Mouse (Mus musculus) gonadal fat pad, adult 2 months (tissue): ENCODE data around the gene Sult5a1. TPM values are rescaled to one million over a fixed set of nuclear protein-coding genes. Genes with fewer than 3 reads are reported as not detected.
A peak's percentile ranks its signal among the peaks of the same experiment; 100 is the strongest.
"Not testable (repeated sequence)": the region's sequence is repeated elsewhere in the genome, so short reads cannot be mapped to it uniquely, and the experiment has no call there.

Experiments
- DNase-seq: peaks from one replicate; pipeline ENCODE4 v3.0.0-alpha.2; 2012; ENCODE audit warnings: low read depth
- polyA plus RNA-seq: library from polyadenylated mRNA; depleted of rRNA; stranded (reverse); fragments of >200 nt; gene quantifications from 2 replicates; pipeline ENCODE4 v1.2.3, GENCODE M21; 2012; rRNA removed

The Sult5a1 gene
- polyA plus RNA-seq: 73.5 and 81.9 TPM in 2 replicates

DNA sequence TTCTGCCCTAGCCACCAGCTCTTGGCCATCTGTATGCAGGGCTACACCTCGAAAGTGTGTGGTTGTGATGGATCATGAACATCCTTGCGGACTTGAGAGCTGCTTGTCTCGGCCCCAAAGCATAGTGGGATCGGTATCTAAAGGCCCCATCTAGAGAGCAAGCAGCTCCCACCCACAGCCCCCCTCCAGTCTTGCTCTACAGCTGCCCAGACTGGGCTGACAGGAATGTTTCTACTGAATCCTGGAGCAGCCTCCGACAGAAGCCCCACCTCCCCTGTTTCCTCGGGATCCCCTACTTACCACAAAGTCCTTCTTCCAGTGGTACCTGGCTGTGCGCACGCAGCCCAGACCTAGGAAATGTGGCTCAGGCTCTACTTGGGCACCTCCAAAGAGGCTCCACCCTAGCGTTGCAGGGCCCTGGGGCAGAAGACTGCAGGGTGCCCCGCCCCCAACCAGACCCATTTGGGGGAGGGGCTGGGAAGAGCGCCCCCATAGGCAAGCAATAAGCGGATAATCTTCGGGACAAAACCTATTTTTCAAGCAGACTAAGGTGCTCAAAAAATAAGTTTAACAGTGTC is at the start of gene Sult5a1:
Sult5a1 (minus strand) TSS at position 428 of the 578 bp plus-strand sequence.
- no peak for DNase-seq

DNA sequence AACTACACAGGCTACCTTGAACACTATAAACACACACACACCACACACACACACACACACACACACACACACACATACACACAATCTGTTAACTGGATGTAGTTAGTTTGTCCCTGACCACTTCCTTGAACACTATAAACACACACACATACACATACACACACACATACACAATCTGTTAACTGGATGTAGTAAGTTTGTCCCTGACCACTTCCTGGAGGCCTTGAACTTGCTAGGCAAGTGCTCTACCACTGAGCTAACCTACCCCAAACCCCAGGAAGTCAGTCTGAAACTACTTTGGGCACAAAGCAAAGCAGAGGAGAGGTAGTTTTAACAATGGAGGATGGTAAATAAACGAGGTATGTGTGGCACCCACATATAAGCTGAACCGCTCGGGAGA is 45.5 kb upstream of the Sult5a1 start:
- DNase-seq: no peak

DNA sequence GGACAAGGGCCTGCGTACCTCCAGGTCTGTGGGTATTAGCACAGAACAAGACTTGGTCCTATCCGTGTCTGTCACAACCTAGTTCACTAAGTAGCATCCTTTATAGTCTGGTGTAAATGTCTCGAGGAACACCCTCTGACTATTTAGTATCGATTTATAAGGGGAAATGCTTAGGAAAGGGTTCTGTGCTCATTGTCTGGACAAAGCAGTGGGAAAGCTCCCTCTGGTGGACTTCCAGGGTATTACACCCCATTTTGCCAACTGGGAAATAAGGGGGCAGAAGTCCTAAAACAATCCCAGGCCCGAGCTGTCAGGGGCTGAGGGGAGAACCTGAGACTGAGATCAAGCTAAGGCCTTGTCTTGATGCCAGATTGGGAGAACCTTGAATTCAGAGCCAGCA is 44.2 kb upstream of the Sult5a1 start:
- DNase-seq: no peak

GRCm38 (mm10) chr8:123199864-123200263 is 41.7 kb upstream of the Sult5a1 start:
- no peak for DNase-seq

GRCm38 (mm10) chr8:123197016-123197415 is 38.9 kb upstream of the Sult5a1 start:
- not testable (repeated sequence) for DNase-seq

DNA sequence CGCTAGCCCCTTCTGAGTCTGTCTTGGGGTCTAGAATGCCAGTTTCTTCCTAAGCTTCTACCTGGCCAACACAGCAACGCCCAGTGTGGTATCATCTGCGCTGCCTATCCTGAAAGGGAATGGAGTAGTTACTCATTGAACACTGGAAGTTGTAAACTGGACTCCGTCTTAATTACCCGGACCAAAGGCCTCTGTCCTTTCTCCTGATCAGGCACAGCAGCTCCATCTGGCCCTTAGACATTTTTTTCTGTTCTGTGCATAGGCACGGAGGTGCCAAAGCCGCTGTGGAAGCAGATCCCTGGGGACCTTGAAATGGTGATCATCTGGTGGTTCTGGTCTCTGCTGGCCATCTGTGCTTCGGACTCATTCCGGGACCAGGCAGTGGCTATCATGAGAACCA is 35.7 kb upstream of the Sult5a1 start:
- no peak for DNase-seq

- DNase-seq: no peak
Observed at GRCm38 (mm10) chr8:123191908-123192307, 33.8 kb upstream of the Sult5a1 start.

DNA sequence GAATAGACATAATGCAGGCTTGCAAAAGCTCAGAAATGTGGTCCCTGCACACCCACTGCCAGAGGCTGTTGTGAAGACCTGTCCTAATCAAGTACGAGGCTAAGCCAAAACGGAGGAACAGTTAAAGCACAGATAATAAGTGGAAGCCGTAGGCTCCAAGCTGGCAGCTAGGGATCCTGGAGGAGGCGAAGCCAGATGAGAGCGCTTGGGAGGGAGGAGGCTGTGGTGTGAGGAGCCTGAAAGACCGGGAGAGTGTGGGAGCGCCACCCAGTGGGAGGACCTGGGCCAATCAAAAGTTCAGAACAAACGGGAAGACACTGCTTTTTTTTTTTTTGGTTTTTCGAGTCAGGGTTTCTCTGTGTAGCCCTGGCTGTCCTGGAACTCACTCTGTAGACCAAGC is 32.6 kb upstream of the Sult5a1 start:
- DNase-seq: peak; percentile 84

- DNase-seq: no peak
Observed at GRCm38 (mm10) chr8:123188841-123189240, 30.7 kb upstream of the Sult5a1 start.

GRCm38 (mm10) chr8:123188006-123188405 is 29.9 kb upstream of the Sult5a1 start:
- no peak for DNase-seq

GRCm38 (mm10) chr8:123185566-123186409 is 27.7 kb upstream of the Sult5a1 start, which contains the start of gene Dpep1:
TSS of gene Dpep1 (plus strand) at chr8:123186242.
- DNase-seq: no peak

DNA sequence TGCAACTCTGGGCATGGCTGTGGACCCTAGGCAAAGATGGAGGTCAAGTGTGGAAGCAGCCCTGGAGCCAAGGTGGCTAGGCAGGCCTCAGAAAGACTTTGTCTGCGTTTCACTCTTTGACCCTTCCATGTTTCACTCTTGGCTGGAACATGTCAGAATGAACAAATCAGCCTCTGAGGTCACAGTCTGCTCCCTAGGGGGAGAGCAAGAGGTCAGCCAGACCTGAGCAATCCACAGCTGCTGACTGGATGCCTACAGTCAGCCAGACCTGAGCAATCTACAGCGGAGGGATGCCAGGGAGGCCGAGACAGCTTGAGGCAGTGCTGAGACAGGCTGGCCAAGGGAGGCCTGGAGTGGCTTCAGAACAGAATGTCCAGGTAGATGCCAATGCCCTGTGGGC is 23.3 kb upstream of the Sult5a1 start:
- DNase-seq: no peak

DNA sequence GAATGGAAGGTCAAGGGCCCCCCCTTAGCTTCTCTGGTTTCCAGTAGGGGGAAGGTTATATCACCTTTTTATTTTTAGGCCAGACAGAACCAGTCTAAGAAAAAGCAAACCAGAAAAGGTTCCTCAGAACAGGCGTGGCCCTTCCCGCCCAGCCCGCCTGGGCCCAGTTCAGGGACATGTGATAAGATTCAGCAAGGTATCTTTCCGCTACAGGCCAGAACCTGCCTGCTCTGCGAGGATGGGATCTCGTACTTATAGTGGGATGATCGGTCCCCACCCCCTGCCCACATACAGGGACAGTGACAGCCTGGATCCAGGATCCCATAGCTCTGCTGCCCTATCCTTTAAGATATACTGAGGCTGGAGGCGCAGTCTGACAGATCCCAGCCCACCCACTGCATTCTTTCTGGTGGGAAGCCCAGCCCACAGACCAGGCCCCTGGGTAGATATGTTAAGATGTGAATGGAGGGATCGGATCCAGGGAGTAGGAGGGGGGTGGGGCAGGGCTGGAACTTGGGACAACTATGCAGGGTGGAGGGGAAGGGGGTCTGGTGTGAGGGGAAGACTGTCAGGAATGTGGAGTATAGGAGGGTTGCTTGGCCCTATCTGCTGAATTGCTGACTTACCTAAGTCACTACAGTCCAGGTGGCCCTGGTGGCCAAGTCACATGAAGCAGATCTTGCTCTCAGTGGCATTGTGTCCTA is 1.9 kb downstream of the Sult5a1 start:
- DNase-seq: no peak

DNA sequence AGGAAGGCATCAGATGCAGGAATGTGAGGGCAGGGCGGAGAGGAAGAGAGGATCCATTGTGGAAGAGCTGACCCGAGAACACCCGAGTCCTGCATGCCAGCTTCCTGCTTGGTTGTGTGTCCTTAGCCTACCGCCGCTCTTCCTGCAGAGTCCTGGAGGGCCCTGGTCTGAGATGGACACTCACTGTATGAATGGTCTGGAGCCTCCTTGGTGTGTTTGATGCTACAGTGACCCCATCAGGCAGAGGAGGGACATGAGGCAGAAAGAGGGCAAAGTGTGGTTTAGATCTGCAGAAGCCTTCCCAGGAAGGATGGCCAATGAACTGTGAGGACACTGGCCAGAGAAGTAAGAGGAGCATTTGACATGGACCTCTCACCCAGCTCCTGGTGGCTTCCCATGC is 2.9 kb downstream of the Sult5a1 start:
- DNase-seq: no peak

- DNase-seq: peak; percentile 96
Observed at GRCm38 (mm10) chr8:123150737-123151171, 7.4 kb downstream of the Sult5a1 start.

- no peak for DNase-seq
Observed at GRCm38 (mm10) chr8:123146390-123146789, 11.7 kb downstream of the Sult5a1 start.

DNA sequence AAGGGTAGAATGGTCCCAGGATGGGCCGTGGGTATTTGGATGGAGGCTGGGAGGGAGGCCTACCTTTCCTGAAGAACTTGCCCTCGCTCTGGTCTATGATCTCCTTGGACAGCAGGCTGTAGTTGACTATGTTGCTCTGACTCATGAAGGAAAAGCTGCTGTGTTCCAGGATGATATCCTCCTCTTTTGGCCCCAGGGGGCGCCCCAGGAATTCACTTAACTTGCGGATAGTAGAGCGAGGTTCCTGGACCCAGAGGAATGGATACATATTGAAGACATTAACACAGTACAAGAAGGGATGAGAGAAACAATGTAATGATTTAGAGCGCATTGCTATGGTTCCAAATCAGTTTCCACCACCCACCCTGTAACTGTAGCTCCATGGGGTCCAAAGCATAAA is 12.8 kb downstream of the Sult5a1 start:
- DNase-seq: no peak

- DNase-seq: peak; percentile 91
Observed at GRCm38 (mm10) chr8:123141741-123142462, 16.2 kb downstream of the Sult5a1 start.

GRCm38 (mm10) chr8:123138741-123139140 is 19.4 kb downstream of the Sult5a1 start:
- no peak for DNase-seq

DNA sequence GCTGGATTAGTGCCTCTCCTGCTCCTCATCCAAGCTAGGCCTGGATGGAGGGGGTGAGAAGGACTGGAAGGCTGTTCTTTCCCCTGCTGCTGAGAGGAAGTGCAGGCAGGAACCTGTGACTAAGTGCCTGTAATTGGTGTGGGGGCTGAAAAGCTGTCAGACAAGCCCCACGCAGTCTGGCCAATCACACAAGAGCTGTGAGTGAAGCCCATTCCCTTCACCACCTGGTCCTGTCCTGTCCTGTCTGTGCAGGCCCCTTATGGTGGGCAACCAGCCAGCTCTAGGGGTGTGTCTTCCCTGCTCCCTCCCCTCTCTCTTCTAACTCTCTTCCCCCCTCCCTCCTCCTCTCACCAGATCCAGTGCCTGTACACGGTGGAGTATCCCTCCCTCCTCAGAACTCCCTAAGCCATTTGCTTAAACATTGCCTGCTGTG is 20.5 kb downstream of the Sult5a1 start:
- no peak for DNase-seq

GRCm38 (mm10) chr8:123136287-123136686 is 21.8 kb downstream of the Sult5a1 start:
- no peak for DNase-seq

DNA sequence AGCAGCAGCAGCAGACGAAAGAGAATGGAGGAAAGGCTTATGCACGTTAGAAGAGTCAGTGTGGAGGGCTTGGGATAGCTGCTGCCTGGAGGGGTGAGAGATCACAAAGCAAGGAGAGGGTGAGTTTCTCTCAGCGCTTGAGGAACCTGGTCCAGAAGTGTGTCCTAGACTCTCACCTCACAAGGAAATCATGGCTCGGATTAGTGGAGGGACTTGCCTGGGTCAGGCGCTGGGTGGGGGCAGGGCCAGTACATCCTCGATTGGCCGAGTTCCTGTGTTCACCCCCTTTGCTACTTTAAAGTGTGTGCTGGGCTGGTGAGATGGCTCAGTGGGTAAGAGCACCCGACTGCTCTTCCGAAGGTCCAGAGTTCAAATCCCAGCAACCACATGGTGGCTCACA is 22.3 kb downstream of the Sult5a1 start:
- no peak for DNase-seq
